ENCODE assay signal across 11 mouse cellular contexts in the genomic region with DNA sequence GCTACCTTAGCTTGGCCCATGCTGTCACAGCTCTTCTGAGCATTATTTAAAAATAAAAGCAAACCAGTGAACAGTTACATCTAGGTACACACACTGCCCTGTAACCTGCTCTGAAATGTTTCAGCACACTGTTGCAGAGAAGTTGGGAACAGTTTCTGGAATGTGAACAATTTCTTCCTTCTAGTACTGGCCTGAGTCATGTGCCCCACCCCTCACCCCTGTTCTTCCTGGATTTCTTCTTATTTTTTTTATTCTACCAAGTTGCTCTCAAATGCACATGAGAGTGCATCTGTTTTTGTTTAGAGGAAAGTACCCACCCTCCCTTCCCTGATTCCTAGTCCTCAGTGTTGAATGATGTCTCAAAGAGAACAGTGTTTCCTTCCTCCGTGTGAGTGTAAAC.
DNase-seq lines count a peak whose midpoint lies in the region; ATAC-seq and TF ChIP-seq lines count a peak whose summit lies in the region.
"Had no signal": no experiment of that assay in that cellular context is flagged by ENCODE, and none has a peak within 500 bp of the region (broad histone marks: within the 10 kb centered on the region; RNA-seq: fewer than 3 reads in every experiment).

No protein-coding gene starts in this region.

- no peak for ATAC-seq in heart, embryonic 13.5 days (ENCODE audit: extremely low read depth, insufficient number of reproducible peaks, low FRiP score, low TSS enrichment)
- peak; percentile 68; the same call in 1 of the 2 replicates for ATAC-seq in intestine, embryonic 16.5 days
- ATAC-seq in midbrain, postnatal 0 days (ENCODE audit: low FRiP score) = no peak
- ATAC-seq: midbrain, embryonic 15.5 days had no signal

- no peaks in the 10 kb centered on the region for H3K79me2 ChIP-seq in myocyte (ENCODE audit: control insufficient read depth, insufficient read depth)

- H3K4me2 ChIP-seq in heart, embryonic 13.5 days = no peak overlapping the region
- no peak overlapping the region for H3K4me2 ChIP-seq in intestine, embryonic 16.5 days (ENCODE audit: low read depth, low read length)
- peak overlapping the region; percentile 68 for H3K4me2 ChIP-seq in myocyte (ENCODE audit: low read depth)
- H3K4me2 ChIP-seq in midbrain, postnatal 0 days (ENCODE audit: low read depth, low read length, poor library complexity, severe bottlenecking) = no peak overlapping the region
- H3K4me2 ChIP-seq: hindbrain, embryonic 15.5 days; midbrain, embryonic 15.5 days had no signal

- intact Hi-C loops in heart, postnatal 36 days (cut with DNase I) = no loop called here

- 44% methylated on average over 1 of the region's 1 CpGs for WGBS in heart, embryonic 13.5 days
- 12% methylated on average over 1 of the region's 1 CpGs for whole genome bisulfite sequencing in intestine, embryonic 16.5 days
- WGBS in midbrain, postnatal 0 days = 41% methylated on average over 1 of the region's 1 CpGs

- no peak for TF ChIP-seq POLR2A in myocyte (IDR thresholded peaks at IDR 0.05; ENCODE audit: insufficient read length, low read depth)

- no peaks in the 10 kb centered on the region for H3K36me3 ChIP-seq in heart, embryonic 13.5 days
- no peaks in the 10 kb centered on the region for H3K36me3 ChIP-seq in intestine, embryonic 16.5 days (ENCODE audit: control insufficient read depth, insufficient read depth, low read length)
- H3K36me3 ChIP-seq in myocyte (ENCODE audit: control insufficient read depth, insufficient read depth) = no peaks in the 10 kb centered on the region
- no peaks in the 10 kb centered on the region for H3K36me3 ChIP-seq in midbrain, postnatal 0 days (ENCODE audit: insufficient read depth, low read length)
- H3K36me3 ChIP-seq: hindbrain, embryonic 15.5 days; midbrain, embryonic 15.5 days had no signal

- no peak for TF ChIP-seq CTCF in midbrain, postnatal 0 days (IDR thresholded peaks at IDR 0.05)

- DNase-seq in heart, postnatal 36 days = no peak
- peak; percentile 11 for DNase-seq in embryo, embryonic 10 days (ENCODE audit: low spot score)
- DNase-seq in midbrain, postnatal 0 days (ENCODE audit: low spot score) = no peak
- DNase-seq in thymus, postnatal 0 days (ENCODE audit: low spot score) = no peak
- no peak for DNase-seq in gastrocnemius, postnatal 25 days

- H3K9ac ChIP-seq in heart, embryonic 13.5 days = no peak overlapping the region
- no peak overlapping the region for H3K9ac ChIP-seq in intestine, embryonic 16.5 days (ENCODE audit: low read depth, low read length)
- H3K9ac ChIP-seq in midbrain, postnatal 0 days (replicated peaks; ENCODE audit: low read length, poor library complexity, severe bottlenecking) = no peak overlapping the region
- H3K9ac ChIP-seq: hindbrain, embryonic 15.5 days; midbrain, embryonic 15.5 days had no signal

- H3K4me3 ChIP-seq in heart, embryonic 13.5 days = no peak overlapping the region
- no peak overlapping the region for H3K4me3 ChIP-seq in intestine, embryonic 16.5 days (ENCODE audit: low read length)
- H3K4me3 ChIP-seq in myocyte = no peak overlapping the region
- H3K4me3 ChIP-seq in midbrain, postnatal 0 days (ENCODE audit: low read depth, low read length) = no peak overlapping the region
- H3K4me3 ChIP-seq: erythroblast, embryonic 14.5 days; hindbrain, embryonic 15.5 days; midbrain, embryonic 15.5 days had no signal

- no peaks in the 10 kb centered on the region for H3K27me3 ChIP-seq in heart, embryonic 13.5 days (replicated peaks)
- no peaks in the 10 kb centered on the region for H3K27me3 ChIP-seq in intestine, embryonic 16.5 days (replicated peaks; ENCODE audit: control insufficient read depth, insufficient read depth, low read length)
- H3K27me3 ChIP-seq in myocyte (ENCODE audit: control insufficient read depth, insufficient read depth, insufficient read length) = no peaks in the 10 kb centered on the region
- H3K27me3 ChIP-seq in midbrain, postnatal 0 days (ENCODE audit: insufficient read depth, low read length) = no peaks in the 10 kb centered on the region
- H3K27me3 ChIP-seq: hindbrain, embryonic 15.5 days; midbrain, embryonic 15.5 days had no signal

- H3K4me1 ChIP-seq in heart, embryonic 13.5 days = peaks cover 16% of the 10 kb centered on the region
- 0 out of 2 replicates have a peak, but pooled peaks cover 5% of the 10 kb centered on the region for H3K4me1 ChIP-seq in intestine, embryonic 16.5 days (ENCODE audit: control insufficient read depth, insufficient read depth, low read length)
- no peaks in the 10 kb centered on the region for H3K4me1 ChIP-seq in midbrain, postnatal 0 days (ENCODE audit: insufficient read depth, low read length)
- H3K4me1 ChIP-seq: hindbrain, embryonic 15.5 days; midbrain, embryonic 15.5 days had no signal

- no peak overlapping the region for H3ac ChIP-seq in myocyte (ENCODE audit: control insufficient read depth, insufficient read length)

- no peaks in the 10 kb centered on the region for H3K9me3 ChIP-seq in heart, embryonic 13.5 days
- no peaks in the 10 kb centered on the region for H3K9me3 ChIP-seq in intestine, embryonic 16.5 days (ENCODE audit: control insufficient read depth, low read length)
- no peaks in the 10 kb centered on the region for H3K9me3 ChIP-seq in midbrain, postnatal 0 days (ENCODE audit: low read length)
- H3K9me3 ChIP-seq: hindbrain, embryonic 15.5 days; midbrain, embryonic 15.5 days had no signal

- H3K27ac ChIP-seq in heart, embryonic 13.5 days (replicated peaks) = peak overlapping the region; percentile 58
- peak overlapping the region; percentile 4; the same call in 1 of the 2 replicates for H3K27ac ChIP-seq in intestine, embryonic 16.5 days (ENCODE audit: low read length)
- no peak overlapping the region for H3K27ac ChIP-seq in midbrain, postnatal 0 days (ENCODE audit: low read depth, low read length)
- H3K27ac ChIP-seq: hindbrain, embryonic 15.5 days; midbrain, embryonic 15.5 days had no signal

TF ChIP-seq in myocyte, 11 proteins besides CTCF, POLR2A, EP300 and RAD21:
- no peak for TF ChIP-seq MYOG (IDR thresholded peaks at IDR 0.05; ENCODE audit: control insufficient read depth in 1 of 3, insufficient read depth in 1 of 3, insufficient read length in 2 of 3, low read depth in 2 of 3)
- TF ChIP-seq MYOD1 (IDR thresholded peaks at IDR 0.05; ENCODE audit: control insufficient read depth in 1 of 3, insufficient read length in 2 of 3, low read depth in 2 of 3) = no peak
- TF ChIP-seq USF1 (IDR thresholded peaks at IDR 0.05; ENCODE audit: low read depth) = peak; percentile 58
- no peak for TF ChIP-seq E2F4 (IDR thresholded peaks at IDR 0.05; ENCODE audit: insufficient read depth)
